Mouse (Mus musculus) ES-Bruce4 (cell line): Measurements from ENCODE around the gene Hormad2.

ENCODE experiments used
- CTCF ChIP-seq: IDR thresholded peaks from one replicate; pipeline ENCODE4 v1.8.1; 2011; ENCODE audit warnings: low read depth, low read length
- EP300 ChIP-seq: IDR thresholded peaks from 2 replicates; pipeline ENCODE4 v1.6.1; 2011; ENCODE audit warnings: low read depth, low read length; ENCODE audit not compliant: insufficient read depth
- POLR2A ChIP-seq: IDR thresholded peaks from one replicate; pipeline ENCODE4 v1.8.1; 2011; ENCODE audit warnings: low read length; ENCODE audit not compliant: insufficient read depth

GRCm38 (mm10) chr11:4298615-4299014, 142.3 kb downstream of the Hormad2 start:
- TF ChIP-seq CTCF (no peak), POLR2A (no peak), EP300 (no peak)
